Mouse (Mus musculus): ENCODE measurements around the gene Ppm1h.
"Not testable (repeated sequence)": the region's sequence is repeated elsewhere in the genome, so short reads cannot be mapped to it uniquely, and the experiment has no call there.

The Ppm1h gene

DNA sequence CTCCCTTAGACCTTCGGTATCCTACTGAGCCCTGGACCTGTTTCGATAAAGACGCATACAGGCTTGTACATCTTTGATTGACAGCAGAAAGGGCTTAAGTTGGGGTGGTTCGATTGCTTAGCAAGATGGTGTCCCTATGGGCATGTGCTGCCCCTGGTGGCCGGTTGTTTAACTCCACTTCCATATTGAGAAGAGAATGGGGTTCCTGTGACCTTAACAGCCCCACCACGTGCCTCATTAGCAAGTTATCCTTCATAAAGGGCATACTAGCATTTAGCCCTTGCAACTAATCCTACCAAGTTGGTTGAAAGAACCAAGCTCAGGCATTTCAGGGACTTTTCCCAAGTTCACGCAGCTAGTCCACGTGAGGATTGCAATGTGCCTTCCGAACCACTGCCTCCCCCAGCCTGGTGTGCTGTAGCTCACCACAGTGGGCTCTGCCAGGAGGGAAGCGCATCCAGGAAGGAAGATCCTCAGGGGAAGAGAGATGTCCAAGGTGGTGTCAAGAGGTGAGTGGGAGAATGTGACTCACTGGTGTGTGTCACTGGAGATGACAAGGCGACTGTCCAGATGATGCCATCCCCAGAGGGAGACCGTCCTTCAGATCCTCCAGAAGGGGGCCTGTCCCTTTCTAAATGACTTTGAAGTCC is 216.7 kb downstream of the Ppm1h start:
- no peak for DNase-seq (ENCODE audit: low read depth)

- no peak for DNase-seq (ENCODE audit: low read depth)
Measured at GRCm38 (mm10) chr10:122899971-122900370, 221.4 kb downstream of the Ppm1h start.

GRCm38 (mm10) chr10:122900466-122900865 is 221.9 kb downstream of the Ppm1h start:
- no peak for DNase-seq (ENCODE audit: low read depth)

- no peak for DNase-seq (ENCODE audit: low read depth)
Measured at GRCm38 (mm10) chr10:122901379-122901778, 222.8 kb downstream of the Ppm1h start.

- no peak for DNase-seq (ENCODE audit: low read depth)
Measured at GRCm38 (mm10) chr10:122909406-122910032, 231.0 kb downstream of the Ppm1h start.

DNA sequence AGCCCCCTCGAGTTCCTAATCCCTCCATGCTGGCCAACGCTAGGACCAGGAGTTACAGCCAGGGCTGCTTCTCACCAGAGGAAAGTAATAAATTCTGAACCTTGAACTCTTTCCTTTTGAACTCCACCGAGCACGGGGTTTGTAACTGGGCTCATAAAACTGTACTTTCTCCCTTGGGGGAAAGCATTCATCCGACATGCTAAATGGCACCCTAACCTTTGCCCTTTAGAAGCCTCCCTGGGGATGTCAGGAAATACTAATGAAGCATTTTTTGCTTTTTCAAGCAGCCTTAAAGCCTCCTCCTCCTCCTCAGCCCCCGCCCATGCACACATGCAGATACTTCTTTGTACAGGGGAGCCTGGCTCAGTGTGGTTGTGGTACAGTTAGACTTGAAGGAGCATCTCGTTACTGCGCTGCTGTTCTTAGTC is 232.2 kb downstream of the Ppm1h start:
- no peak for DNase-seq (ENCODE audit: low read depth)

DNA sequence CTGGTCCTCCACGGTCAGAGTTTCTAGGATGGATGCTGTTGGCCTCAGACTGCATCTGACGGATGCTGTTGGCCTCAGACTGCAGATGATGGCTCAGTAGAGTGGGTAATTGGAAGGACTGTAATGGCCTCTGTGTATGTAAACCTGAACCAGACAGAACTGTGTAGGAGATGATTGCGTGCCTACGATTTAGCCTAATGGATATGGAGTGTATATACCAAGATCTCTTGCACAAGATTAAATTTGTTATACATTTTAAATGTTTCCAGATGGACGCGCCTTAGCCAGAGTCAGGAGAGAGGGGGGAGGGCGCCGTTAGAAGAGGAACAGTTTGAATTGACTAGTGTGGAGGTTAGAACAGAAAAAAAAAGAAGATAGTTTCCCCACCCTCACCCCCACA is 233.1 kb downstream of the Ppm1h start:
- no peak for DNase-seq (ENCODE audit: low read depth)

- no peak for DNase-seq (ENCODE audit: low read depth)
Measured at GRCm38 (mm10) chr10:122912086-122912690, 233.6 kb downstream of the Ppm1h start.

DNA sequence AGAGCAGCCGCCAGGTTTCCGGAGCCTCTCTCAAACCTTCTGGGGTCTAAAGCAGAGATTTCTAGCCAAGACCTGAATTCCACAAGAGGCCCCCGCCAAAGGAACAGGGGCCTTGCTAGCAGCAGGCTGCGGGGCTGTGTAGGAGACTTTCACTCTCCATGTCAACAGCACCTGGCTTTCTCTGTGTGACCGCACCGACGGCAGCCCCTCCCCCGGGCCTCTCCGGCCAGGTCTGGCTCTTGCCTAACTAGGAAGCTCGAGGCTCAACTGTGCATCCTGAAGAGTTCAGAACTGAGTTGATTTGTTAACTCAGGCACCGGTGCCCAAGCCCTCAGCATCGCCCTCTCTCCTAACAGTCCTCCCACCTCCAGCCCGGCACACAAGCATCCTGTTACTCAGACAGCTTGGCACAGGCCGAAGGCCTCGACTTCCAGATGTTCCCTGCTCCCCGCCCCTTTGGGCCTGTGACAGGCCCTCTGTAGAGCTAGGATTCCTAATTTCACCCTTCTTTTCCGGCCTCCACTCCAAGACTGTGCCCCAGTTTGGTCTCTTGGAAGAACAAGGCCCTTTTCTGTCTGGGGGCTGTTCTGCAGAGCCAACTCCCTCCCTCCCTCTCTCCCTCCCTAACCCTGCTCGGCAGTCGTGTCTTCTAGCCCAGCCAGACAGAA is 234.3 kb downstream of the Ppm1h start:
- DNase-seq (ENCODE audit: low read depth): no peak

DNA sequence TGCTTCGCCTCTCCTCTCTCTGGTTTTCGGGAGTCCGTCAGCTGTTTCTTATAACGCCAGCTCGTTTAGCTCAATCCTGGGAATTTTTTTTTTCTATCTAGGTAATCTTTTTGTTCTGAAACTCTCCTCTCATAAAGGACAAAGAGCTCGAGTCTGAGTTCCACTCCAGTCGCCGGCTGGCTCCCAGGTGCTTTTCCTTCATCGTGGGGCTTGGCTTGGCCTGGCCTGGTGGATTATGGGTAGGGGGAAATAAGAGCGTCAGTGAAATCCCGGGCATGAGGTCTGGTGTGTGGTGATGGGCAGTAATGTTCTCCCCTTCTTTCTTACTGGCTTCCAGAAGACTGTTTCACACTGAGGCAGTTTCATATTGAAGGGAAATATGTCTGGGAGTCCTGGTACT is 234.8 kb downstream of the Ppm1h start:
- DNase-seq (ENCODE audit: low read depth): no peak

- no peak for DNase-seq (ENCODE audit: low read depth)
Measured at GRCm38 (mm10) chr10:122915905-122916304, 237.3 kb downstream of the Ppm1h start.

- no peak for DNase-seq (ENCODE audit: low read depth)
Measured at GRCm38 (mm10) chr10:122917648-122918324, 239.2 kb downstream of the Ppm1h start.

- no peak for DNase-seq (ENCODE audit: low read depth)
Measured at GRCm38 (mm10) chr10:122918325-122918694, 239.7 kb downstream of the Ppm1h start.

- DNase-seq (ENCODE audit: low read depth): no peak
Measured at GRCm38 (mm10) chr10:122918754-122919153, 240.2 kb downstream of the Ppm1h start.

DNA sequence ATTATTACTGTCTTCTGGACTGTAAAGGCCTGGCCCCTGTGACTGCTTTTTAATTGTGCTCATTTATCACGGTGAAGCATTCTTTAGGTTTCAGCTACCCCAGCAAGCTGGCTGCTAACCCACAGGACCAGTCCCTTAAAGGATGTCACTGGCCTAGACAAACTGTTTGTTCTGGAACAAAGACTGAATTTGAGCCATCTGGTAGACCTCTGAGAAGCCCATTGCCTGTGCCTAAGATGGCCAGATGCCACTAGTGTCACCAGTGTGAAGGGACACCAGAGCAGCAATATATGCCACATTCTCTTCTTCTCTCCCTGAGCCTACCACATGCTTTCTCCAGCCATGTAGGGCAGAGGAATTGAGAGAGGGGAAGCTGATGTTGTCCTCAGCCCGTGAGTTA is 240.9 kb downstream of the Ppm1h start:
- DNase-seq (ENCODE audit: low read depth): no peak

GRCm38 (mm10) chr10:122920218-122920795 is 241.7 kb downstream of the Ppm1h start:
- DNase-seq (ENCODE audit: low read depth): no peak

GRCm38 (mm10) chr10:122922226-122922625 is 243.7 kb downstream of the Ppm1h start:
- no peak for DNase-seq (ENCODE audit: low read depth)

GRCm38 (mm10) chr10:122924571-122924970 is 246.0 kb downstream of the Ppm1h start:
- DNase-seq (ENCODE audit: low read depth): not testable (repeated sequence)

DNA sequence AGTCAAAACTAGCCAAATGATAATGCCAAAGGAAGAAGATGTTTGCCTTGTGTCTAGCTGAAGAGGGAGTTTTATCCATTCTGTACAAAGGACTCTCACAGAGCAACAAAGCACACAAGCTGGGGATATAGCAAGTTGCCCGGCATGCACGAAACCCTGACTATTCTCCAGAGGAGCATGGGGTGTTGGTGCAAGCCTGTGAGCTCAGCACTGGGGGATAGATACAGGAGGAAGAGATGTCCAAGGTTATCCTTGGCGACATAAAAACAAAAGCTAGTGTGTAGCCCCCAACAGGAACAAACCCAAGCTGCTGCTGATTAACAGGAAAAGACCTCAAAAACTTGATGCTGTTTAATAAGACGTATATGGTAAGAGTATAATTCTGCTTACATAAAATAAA is 247.7 kb downstream of the Ppm1h start:
- DNase-seq (ENCODE audit: low read depth): no peak

DNA sequence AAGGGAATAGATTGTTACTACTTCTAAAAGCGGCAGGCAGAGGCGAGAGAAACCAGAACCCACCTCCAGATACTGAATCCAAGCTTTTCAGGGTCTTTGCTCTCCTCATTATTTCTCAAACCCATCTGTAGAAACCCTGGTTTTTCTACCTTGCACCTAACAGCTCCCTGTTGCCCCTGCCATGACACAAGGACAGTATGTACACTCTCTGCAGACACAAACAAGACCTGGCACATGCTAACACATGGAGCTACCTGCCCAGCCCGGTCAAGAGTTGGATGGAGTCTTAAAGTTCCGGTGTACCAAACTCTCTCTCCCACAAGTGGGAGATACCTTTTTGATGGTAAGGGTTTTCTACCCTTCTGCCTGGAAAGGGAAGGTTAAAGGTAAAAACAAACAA is 252.0 kb downstream of the Ppm1h start:
- no peak for DNase-seq (ENCODE audit: low read depth)

GRCm38 (mm10) chr10:122931193-122931832 is 252.8 kb downstream of the Ppm1h start:
- DNase-seq (ENCODE audit: low read depth): no peak
